Mouse (Mus musculus) ovary, postnatal 36 days (tissue): ENCODE results near the gene F5.

Experiments
- DNase-seq: peaks from one replicate; pipeline ENCODE4 v3.0.0; 2022; ENCODE audit warnings: low spot score, mixed read lengths

Gene F5

GRCm38 (mm10) chr1:164158571-164158970 is 6.9 kb downstream of the F5 start:
- no peak for DNase-seq

- DNase-seq, result no peak
These were observed 8.1 kb downstream of the F5 start for GRCm38 (mm10) chr1:164159781-164160180.

GRCm38 (mm10) chr1:164162745-164163144 is 11.1 kb downstream of the F5 start:
- no peak for DNase-seq

GRCm38 (mm10) chr1:164168818-164169217 is 17.2 kb downstream of the F5 start:
- no peak for DNase-seq

GRCm38 (mm10) chr1:164170434-164170833 is 18.8 kb downstream of the F5 start:
- DNase-seq, result no peak

GRCm38 (mm10) chr1:164173145-164173544 is 21.5 kb downstream of the F5 start:
- DNase-seq, result no peak

GRCm38 (mm10) chr1:164176856-164177255 is 25.2 kb downstream of the F5 start:
- DNase-seq, result no peak

- DNase-seq, result no peak
These were observed 26.8 kb downstream of the F5 start for GRCm38 (mm10) chr1:164178429-164178828.

- DNase-seq, result no peak
These were observed 32.7 kb downstream of the F5 start for GRCm38 (mm10) chr1:164184142-164184870.

GRCm38 (mm10) chr1:164184871-164185223 is 33.2 kb downstream of the F5 start:
- DNase-seq, result no peak

GRCm38 (mm10) chr1:164185316-164185715 is 33.7 kb downstream of the F5 start:
- DNase-seq, result no peak

GRCm38 (mm10) chr1:164187002-164187560 is 35.4 kb downstream of the F5 start:
- DNase-seq, result no peak

- peak; percentile 52 for DNase-seq
These were observed 47.9 kb downstream of the F5 start for GRCm38 (mm10) chr1:164199551-164199950.

GRCm38 (mm10) chr1:164208437-164208836 is 56.8 kb downstream of the F5 start:
- no peak for DNase-seq

- no peak for DNase-seq
These were observed 59.3 kb downstream of the F5 start for GRCm38 (mm10) chr1:164210899-164211298.

GRCm38 (mm10) chr1:164212686-164213085 is 61.0 kb downstream of the F5 start:
- no peak for DNase-seq

GRCm38 (mm10) chr1:164214190-164214589 is 62.6 kb downstream of the F5 start:
- DNase-seq, result no peak

GRCm38 (mm10) chr1:164215097-164215496 is 63.5 kb downstream of the F5 start:
- DNase-seq, result no peak

- DNase-seq, result no peak
These were observed 63.9 kb downstream of the F5 start for GRCm38 (mm10) chr1:164215540-164215939.

- DNase-seq, result no peak
These were observed 66.4 kb downstream of the F5 start for GRCm38 (mm10) chr1:164217791-164218685.

GRCm38 (mm10) chr1:164220261-164220660 is 68.6 kb downstream of the F5 start:
- no peak for DNase-seq

- DNase-seq, result no peak
These were observed 71.5 kb downstream of the F5 start for GRCm38 (mm10) chr1:164223089-164223488.
